Mouse (Mus musculus): ENCODE data around the gene Atp6v0a4. TPM values are rescaled to one million over a fixed set of nuclear protein-coding genes. Genes with fewer than 3 reads are reported as not detected.

Atp6v0a4 gene
- polyA plus RNA-seq, 1 experiment, result not detected

DNA sequence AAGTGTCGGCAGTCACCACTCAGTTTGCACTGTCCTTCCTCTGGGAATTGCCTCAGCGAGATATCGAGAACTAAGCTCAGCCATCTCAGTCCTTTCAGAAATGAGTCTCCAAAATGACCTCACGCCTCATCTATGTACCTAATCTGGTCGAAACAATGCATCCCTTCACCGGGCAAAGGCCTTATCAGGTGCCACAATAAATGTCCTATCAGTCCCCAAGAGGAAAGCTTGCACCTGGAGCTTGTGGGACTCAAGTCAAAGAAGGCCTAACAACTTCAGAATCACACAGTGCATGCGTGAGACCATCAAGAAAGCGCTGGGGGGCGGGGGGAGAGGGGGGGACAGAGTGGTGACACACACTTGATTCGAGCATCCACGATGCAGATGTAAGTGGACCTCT lies 27.9 kb upstream of the Atp6v0a4 start:
- Histone ChIP-seq H3K4me1 (ENCODE audit: control insufficient read depth, insufficient read depth, low read length) (0 out of 2 replicates have a peak, but pooled peaks cover 3% of the 10 kb centered on the region), H3K27ac (ENCODE audit: insufficient read depth, low read depth, low read length) (no peak overlapping the region), H3K4me3 (ENCODE audit: insufficient read depth, low read depth, low read length) (no peak overlapping the region)
- 92% methylated on average over 11 of the region's 11 CpGs for WGBS
- TF ChIP-seq POLR2A (IDR thresholded peaks at IDR 0.05; ENCODE audit: insufficient read depth, low read depth, low read length), result no peak
- no peak for TF ChIP-seq CTCF (IDR thresholded peaks at IDR 0.05; ENCODE audit: insufficient read depth, low read depth, low read length)

DNA sequence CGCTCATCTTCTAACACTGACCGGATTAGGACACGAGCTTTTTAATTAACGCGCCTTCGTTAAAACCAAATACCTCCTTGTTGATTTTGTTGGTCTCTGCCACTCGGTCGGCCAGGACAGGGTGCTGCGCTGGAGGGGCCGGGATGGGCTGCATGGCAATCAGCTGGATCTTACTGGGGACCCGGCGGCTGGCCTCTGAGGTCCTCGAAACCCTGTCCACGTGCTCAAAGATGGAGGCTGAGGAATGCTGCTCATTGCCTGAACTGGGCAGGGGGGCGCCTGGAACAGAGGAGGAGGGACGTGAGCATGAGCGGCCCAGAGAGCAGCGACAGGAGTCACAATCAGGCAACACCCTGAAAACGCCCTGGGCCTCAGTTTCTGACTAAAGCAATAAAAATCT lies 25.1 kb upstream of the Atp6v0a4 start:
- Histone ChIP-seq H3K4me1 (ENCODE audit: control insufficient read depth, insufficient read depth, low read length) (0 out of 2 replicates have a peak, but pooled peaks cover 3% of the 10 kb centered on the region), H3K27ac (ENCODE audit: insufficient read depth, low read depth, low read length) (no peak overlapping the region), H3K4me3 (ENCODE audit: insufficient read depth, low read depth, low read length) (no peak overlapping the region)
- no peak for TF ChIP-seq POLR2A (IDR thresholded peaks at IDR 0.05; ENCODE audit: insufficient read depth, low read depth, low read length)
- TF ChIP-seq CTCF (IDR thresholded peaks at IDR 0.05; ENCODE audit: insufficient read depth, low read depth, low read length), result no peak
- WGBS, result 91% methylated on average over 19 of the region's 19 CpGs

DNA sequence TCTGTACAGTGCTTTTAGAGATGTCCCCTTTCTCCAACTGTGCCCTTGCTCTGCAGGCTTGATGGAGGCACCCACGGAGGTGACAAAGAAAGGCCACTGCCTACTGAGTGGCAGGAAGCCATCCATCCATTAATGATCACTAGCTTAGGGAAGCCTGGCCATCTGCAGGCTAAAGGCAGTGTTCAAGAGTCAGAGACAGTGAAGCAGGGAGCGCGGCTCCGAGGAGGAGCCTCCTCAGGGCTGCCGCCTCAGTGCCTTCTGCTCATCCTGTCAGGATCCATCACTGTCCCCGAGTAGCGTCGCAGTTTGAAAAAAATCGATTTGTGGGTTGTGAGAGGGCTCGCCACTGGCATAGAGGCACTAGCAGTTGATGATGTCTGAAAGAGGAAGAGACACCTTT lies 24.2 kb upstream of the Atp6v0a4 start:
- 90% methylated on average over 10 of the region's 10 CpGs for WGBS
- 0 out of 2 replicates have a peak, but pooled peaks cover 3% of the 10 kb centered on the region for H3K4me1 ChIP-seq (ENCODE audit: control insufficient read depth, insufficient read depth, low read length)

DNA sequence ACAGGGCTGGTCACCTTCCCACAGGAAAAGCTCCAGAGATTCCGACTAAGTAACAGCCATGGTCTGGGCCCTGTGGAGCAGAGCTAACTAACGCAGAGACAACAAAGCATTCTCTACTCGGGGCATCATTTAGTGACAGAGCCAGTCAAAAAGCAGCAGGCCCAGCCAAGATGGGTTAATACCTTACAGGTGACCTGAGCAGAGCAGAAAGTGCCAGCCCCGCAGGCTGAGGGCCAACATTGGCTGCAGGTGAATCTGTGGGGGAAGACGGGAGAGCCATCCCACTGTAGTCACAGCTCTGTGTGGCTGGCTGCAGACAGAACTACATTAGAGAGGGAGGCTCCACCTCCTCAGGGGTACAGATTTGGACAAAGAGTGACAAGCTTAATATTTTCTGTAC lies 22.9 kb upstream of the Atp6v0a4 start:
- 93% methylated on average over 5 of the region's 5 CpGs for WGBS
- Histone ChIP-seq H3K4me1 (ENCODE audit: control insufficient read depth, insufficient read depth, low read length) (0 out of 2 replicates have a peak, but pooled peaks cover 3% of the 10 kb centered on the region), H3K27ac (ENCODE audit: insufficient read depth, low read depth, low read length) (no peak overlapping the region), H3K4me3 (ENCODE audit: insufficient read depth, low read depth, low read length) (no peak overlapping the region)
- no peak for TF ChIP-seq CTCF (IDR thresholded peaks at IDR 0.05; ENCODE audit: insufficient read depth, low read depth, low read length)
- TF ChIP-seq POLR2A (IDR thresholded peaks at IDR 0.05; ENCODE audit: insufficient read depth, low read depth, low read length), result no peak

More for the DNA sequence above, 24.2 kb upstream of the Atp6v0a4 start:
- no peak for TF ChIP-seq CTCF (IDR thresholded peaks at IDR 0.05; ENCODE audit: insufficient read depth, low read depth, low read length)
- no peak for TF ChIP-seq POLR2A (IDR thresholded peaks at IDR 0.05; ENCODE audit: insufficient read depth, low read depth, low read length)
- Histone ChIP-seq H3K27ac (ENCODE audit: insufficient read depth, low read depth, low read length) (no peak overlapping the region), H3K4me3 (ENCODE audit: insufficient read depth, low read depth, low read length) (no peak overlapping the region)

DNA sequence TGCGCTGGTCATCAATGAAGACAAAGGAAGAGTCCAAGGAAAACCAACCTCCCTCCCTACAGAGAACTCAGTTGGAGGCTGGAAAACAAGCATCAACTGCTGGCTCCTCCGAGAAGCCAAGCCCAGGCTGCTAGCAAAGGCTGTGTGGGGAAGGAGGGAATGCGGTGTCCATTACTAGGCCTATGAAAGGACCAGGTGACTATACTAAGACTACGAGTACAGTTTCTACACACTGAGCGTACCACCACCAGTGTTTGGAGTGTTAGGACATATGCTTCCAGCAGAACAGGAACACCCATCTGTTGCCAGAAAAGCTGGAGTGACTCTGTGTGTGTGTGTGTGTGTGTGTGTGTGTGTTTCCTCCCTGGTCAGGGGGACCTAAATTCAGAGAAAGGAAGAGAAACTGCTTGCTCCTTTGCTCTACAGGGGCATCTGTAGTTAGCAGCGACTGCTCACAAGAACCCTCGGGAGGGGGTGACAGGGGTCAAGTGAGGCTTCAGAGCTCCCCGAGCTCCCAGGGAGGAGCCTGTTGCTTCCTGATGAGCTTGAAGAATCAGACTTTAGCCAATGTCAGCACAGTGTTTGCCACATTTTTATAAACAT lies 21.2 kb upstream of the Atp6v0a4 start:
- no peak for TF ChIP-seq CTCF (IDR thresholded peaks at IDR 0.05; ENCODE audit: insufficient read depth, low read depth, low read length)
- no peak for TF ChIP-seq POLR2A (IDR thresholded peaks at IDR 0.05; ENCODE audit: insufficient read depth, low read depth, low read length)
- H3K4me1 ChIP-seq (ENCODE audit: control insufficient read depth, insufficient read depth, low read length), result 0 out of 2 replicates have a peak, but pooled peaks cover 3% of the 10 kb centered on the region
- WGBS, result 80% methylated on average over 8 of the region's 8 CpGs
- no peak overlapping the region for H3K27ac ChIP-seq (ENCODE audit: insufficient read depth, low read depth, low read length)
- no peak overlapping the region for H3K4me3 ChIP-seq (ENCODE audit: insufficient read depth, low read depth, low read length)

DNA sequence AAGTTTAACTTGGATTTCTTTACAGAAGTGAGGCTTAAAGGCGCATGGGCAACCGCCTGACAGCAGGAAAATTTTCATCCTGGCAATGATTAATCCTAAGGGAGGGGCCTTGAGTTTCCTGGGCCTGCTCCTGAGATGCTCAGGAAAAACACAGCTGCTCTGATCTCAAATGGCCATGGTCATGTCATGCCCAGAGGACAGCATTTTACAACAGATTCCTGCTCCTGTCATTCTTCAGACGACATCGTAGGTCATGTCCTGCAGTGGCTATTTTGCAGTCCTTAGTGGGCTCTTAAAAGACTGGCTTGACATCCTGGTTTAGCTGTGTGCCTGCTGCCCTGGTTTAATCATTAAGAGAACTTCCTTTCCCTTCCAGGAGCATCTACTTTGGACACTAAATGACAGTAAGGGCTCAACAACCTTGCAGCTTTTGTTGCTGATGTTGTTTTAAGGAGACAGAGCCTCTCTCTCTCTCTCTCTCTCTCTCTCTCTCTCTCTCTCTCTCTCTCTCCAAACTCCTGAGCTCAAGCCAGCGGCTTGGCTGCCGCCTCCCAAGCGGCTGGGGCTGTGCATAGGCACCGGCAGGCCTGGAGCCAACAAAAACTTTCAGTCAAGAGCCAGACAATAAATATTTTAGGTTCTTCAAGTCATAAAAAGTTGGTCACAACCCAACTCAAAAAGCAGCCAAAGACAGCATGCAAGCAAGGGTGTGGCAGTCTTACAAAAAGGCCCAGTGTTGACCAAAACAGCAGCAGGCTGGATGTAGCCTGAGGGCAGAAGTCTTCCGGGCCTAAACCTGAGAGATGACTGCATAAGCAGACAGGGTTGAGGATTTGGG lies 20.0 kb upstream of the Atp6v0a4 start:
- 72% methylated on average over 9 of the region's 9 CpGs for WGBS

DNA sequence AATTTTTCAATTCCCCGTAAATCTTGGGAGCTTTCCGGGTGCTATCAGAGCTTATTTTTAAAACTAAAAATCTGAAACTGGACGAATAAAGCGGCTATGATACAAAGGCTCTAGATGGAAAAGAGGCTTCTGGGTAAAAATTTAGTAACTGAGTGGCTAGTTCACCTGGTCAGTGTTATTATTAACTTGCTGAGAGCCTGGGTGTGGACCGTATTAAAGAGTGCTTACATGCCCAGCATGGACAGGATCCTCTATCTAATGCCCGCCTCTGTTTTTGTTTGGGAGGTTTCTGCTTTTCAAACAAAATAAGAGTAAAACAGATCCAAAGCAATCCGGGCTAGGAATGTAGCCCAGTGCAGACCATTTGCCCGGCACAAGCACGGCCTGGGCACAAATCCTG lies 16.0 kb upstream of the Atp6v0a4 start:
- Histone ChIP-seq H3K4me3 (ENCODE audit: insufficient read depth, low read depth, low read length) (no peak overlapping the region), H3K4me1 (ENCODE audit: control insufficient read depth, insufficient read depth, low read length) (no peaks in the 10 kb centered on the region), H3K27ac (ENCODE audit: insufficient read depth, low read depth, low read length) (no peak overlapping the region)
- no peak for TF ChIP-seq POLR2A (IDR thresholded peaks at IDR 0.05; ENCODE audit: insufficient read depth, low read depth, low read length)
- no peak for TF ChIP-seq CTCF (IDR thresholded peaks at IDR 0.05; ENCODE audit: insufficient read depth, low read depth, low read length)
- WGBS, result 86% methylated on average over 9 of the region's 9 CpGs

More for the DNA sequence above, 20.0 kb upstream of the Atp6v0a4 start:
- Histone ChIP-seq H3K4me1 (ENCODE audit: control insufficient read depth, insufficient read depth, low read length) (0 out of 2 replicates have a peak, but pooled peaks cover 3% of the 10 kb centered on the region), H3K4me3 (ENCODE audit: insufficient read depth, low read depth, low read length) (no peak overlapping the region), H3K27ac (ENCODE audit: insufficient read depth, low read depth, low read length) (no peak overlapping the region)
- no peak for TF ChIP-seq POLR2A (IDR thresholded peaks at IDR 0.05; ENCODE audit: insufficient read depth, low read depth, low read length)
- TF ChIP-seq CTCF (IDR thresholded peaks at IDR 0.05; ENCODE audit: insufficient read depth, low read depth, low read length), result no peak

DNA sequence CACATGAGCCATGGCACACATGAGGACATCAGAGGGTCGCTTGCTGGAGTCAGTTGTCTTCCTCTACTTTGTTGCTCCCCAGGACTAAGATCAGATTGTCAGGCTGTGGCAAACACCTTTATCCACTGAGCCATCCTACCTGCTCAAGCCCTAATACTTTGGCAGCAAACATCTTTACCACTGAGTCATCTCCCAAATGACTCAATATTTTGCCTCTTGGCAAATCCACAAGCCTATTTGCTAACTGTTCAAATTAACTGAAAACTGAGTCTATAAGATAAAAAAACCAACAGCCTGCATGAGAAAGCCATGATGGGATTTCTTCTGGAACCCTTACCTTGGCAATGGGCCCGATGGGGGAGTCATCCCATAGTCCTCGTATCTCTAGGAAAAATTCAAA lies 14.7 kb upstream of the Atp6v0a4 start:
- H3K4me3 ChIP-seq (ENCODE audit: insufficient read depth, low read depth, low read length), result no peak overlapping the region
- WGBS, result 94% methylated on average over 3 of the region's 3 CpGs
- peaks cover 6% of the 10 kb centered on the region for H3K4me1 ChIP-seq (ENCODE audit: control insufficient read depth, insufficient read depth, low read length)
- TF ChIP-seq CTCF (IDR thresholded peaks at IDR 0.05; ENCODE audit: insufficient read depth, low read depth, low read length) (no peak), POLR2A (IDR thresholded peaks at IDR 0.05; ENCODE audit: insufficient read depth, low read depth, low read length) (no peak)
- H3K27ac ChIP-seq (ENCODE audit: insufficient read depth, low read depth, low read length), result no peak overlapping the region
